Mouse (Mus musculus) myocyte (in vitro differentiated cells): ENCODE data around the gene Tgm1.

Source experiments
- POLR2A ChIP-seq: IDR thresholded peaks from one replicate; pipeline ENCODE4 v1.6.1; 2011; ENCODE audit warnings: low read depth, mild to moderate bottlenecking, control low read depth, moderate library complexity; ENCODE audit not compliant: insufficient read length
- TCF12 ChIP-seq: IDR thresholded peaks from one replicate; pipeline ENCODE4 v1.6.1; 2011; ENCODE audit warnings: mild to moderate bottlenecking, control low read depth; ENCODE audit not compliant: poor library complexity, insufficient read depth, severe bottlenecking

- no peak for TF ChIP-seq POLR2A
- TF ChIP-seq TCF12: peak; percentile 76
Observed at GRCm38 (mm10) chr14:55724411-55724871, 10.7 kb upstream of the Tgm1 start.
